ENCODE assay signal across 24 mouse cellular contexts in the genomic region with DNA sequence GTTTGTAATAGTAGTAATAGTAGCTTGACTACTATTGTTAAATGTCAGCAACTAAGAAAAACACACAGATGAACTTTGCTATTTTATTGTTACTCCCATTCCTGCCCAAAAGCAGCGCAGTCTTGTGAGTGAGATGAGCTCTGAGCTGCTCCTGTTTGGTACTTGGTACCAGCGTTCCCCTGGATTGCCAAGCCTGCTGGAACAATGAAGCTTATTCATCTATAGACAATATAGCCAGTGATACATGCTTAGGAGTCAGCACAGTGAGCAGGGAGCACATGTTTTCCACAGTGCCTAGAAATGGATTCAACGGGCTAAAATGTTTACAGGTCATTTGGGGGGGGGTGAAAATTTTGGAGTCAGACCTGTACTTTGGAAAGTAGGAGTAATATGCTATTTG. TPM values are rescaled to one million over a fixed set of nuclear protein-coding genes. Genes with fewer than 3 reads are reported as not detected.
DNase-seq lines count a peak whose midpoint lies in the region; ATAC-seq and TF ChIP-seq lines count a peak whose summit lies in the region.
"Had no signal": no experiment of that assay in that cellular context is flagged by ENCODE, and none has a peak within 500 bp of the region (broad histone marks: within the 10 kb centered on the region; RNA-seq: fewer than 3 reads in every experiment).

No protein-coding gene starts in this region.

- ATAC-seq in cerebellum, adult (ENCODE audit: insufficient number of reproducible peaks, low FRiP score, low TSS enrichment) = no peak
- ATAC-seq: activated CD4-positive, CD25-positive, alpha-beta regulatory T cell, adult 4 months; forebrain, embryonic 14.5 days; Patski had no signal

- H3K4me3 ChIP-seq in layer of hippocampus, adult 2 months = no peak overlapping the region
- H3K4me3 ChIP-seq in left cerebral cortex, adult 2 months = no peak overlapping the region
- H3K4me3 ChIP-seq: embryonic facial prominence, embryonic 15.5 days; erythroblast, embryonic 14.5 days; forebrain, embryonic 10.5 days; heart, adult 2 months; heart, embryonic 15.5 days; hindbrain, embryonic 10.5 days; hindbrain, embryonic 15.5 days had no signal

- DNase-seq in cerebellum, adult 9-11 months = peak; percentile 9
- peak in 1 of 2 experiments; percentile 20 for DNase-seq in layer of hippocampus, adult 2 months (ENCODE audit: low spot score in 2 of 2)
- DNase-seq in layer of hippocampus, adult 9-10 months (ENCODE audit: low spot score) = no peak
- no peak for DNase-seq in left cerebral cortex, adult 2 months (ENCODE audit: extremely low spot score in 1 of 2, low spot score in 2 of 2)
- no peak for DNase-seq in left cerebral cortex, postnatal 4 days
- DNase-seq in brain, adult 2 months (ENCODE audit: low read depth, low spot score) = peak; percentile 90
- DNase-seq in lung, adult 18-20 months = no peak
- DNase-seq: adrenal gland, postnatal 14 days; cerebellum, adult 8-10 months; embryo, embryonic 11 days; gastrocnemius, postnatal 10 days; heart, adult 2 months; heart, postnatal 14 days had no signal

- TF ChIP-seq CTCF in layer of hippocampus, adult 2 months (conservative IDR thresholded peaks at IDR 0.05) = no peak
- TF ChIP-seq CTCF in left cerebral cortex, adult 2 months (IDR thresholded peaks at IDR 0.05) = no peak

- peak overlapping the region; percentile 81 for H3K27ac ChIP-seq in layer of hippocampus, adult 2 months
- peak overlapping the region; percentile 49 for H3K27ac ChIP-seq in left cerebral cortex, adult 2 months
- H3K27ac ChIP-seq: embryonic facial prominence, embryonic 15.5 days; forebrain, embryonic 10.5 days; heart, adult 2 months; heart, embryonic 15.5 days; hindbrain, embryonic 10.5 days; hindbrain, embryonic 15.5 days had no signal

- intact Hi-C loops in left cerebral cortex, adult 2 months (cut with DNase I) = no loop called here
- intact Hi-C loops in left cerebral cortex, postnatal 4 days (cut with DNase I) = no loop called here

RNA-seq across cellular contexts. Expression of a gene that starts 50.5 kb away (rescaled TPM):
- 10 to 100 TPM in 1 of 2 experiments, 1 to 10 TPM in 1; 8.3 to 10.5 TPM for total RNA-seq in layer of hippocampus, adult 2 months (2021)
- total RNA-seq in left cerebral cortex, adult 2 months (2021) = 1 to 10 TPM; 7.4 to 9.0 TPM
- 1 to 10 TPM; 8.4 to 9.6 TPM for total RNA-seq in left cerebral cortex, postnatal 4 days (2021)
- total RNA-seq: common myeloid progenitor, adult 5-6 weeks had no signal

Comparison
In these comparisons a context has a peak if more than half of its experiments do, and no peak if none do; other contexts are left out.
1. DNase-seq: peak in cerebellum, adult 9-11 months (single experiment) and brain, adult 2 months (single experiment); none in layer of hippocampus, adult 9-10 months (single experiment), left cerebral cortex, adult 2 months (0 of 2), left cerebral cortex, postnatal 4 days (single experiment) and lung, adult 18-20 months (0 of 2).